Mouse (Mus musculus): ENCODE data around the gene Ctse.
A peak's percentile ranks its signal among the peaks of the same experiment; 100 is the strongest.

Gene Ctse

DNA sequence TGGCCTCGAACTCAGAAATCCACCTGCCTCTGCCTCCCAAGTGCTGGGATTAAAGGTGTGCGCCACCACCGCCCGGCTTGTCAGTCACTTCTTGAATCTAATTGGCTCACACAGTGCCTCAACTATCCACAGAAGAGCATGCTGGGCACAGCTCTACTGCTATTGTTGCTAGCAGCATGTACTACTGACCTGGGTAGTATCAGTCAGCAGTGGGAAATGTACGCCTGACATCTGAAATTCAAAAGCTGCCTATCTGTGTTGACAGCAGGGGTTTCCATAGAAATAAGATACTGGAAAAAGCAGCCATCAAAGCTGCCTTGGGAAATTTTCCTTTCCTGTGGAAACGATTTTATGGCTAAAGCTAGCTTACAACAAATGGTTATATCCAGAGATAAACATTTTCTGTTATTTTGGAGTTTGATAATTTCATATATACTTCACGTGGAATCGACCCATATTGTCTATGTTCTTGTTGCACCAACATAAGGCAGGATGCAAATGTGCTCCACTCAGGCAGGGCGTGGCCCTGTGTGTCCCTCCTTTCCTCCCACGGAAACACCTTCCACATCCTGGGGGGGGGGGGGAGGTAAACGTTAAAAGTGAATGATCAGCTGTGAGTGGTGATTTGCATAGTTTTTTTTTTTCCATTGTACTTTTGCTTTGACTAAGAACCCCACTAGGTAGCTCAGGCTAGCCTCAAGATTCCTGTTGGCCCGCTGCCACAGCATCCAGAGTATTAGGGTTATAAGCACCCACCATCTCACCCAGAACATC is 14.8 kb downstream of the Ctse start:
- no peak for ATAC-seq (ENCODE audit: low TSS enrichment)

DNA sequence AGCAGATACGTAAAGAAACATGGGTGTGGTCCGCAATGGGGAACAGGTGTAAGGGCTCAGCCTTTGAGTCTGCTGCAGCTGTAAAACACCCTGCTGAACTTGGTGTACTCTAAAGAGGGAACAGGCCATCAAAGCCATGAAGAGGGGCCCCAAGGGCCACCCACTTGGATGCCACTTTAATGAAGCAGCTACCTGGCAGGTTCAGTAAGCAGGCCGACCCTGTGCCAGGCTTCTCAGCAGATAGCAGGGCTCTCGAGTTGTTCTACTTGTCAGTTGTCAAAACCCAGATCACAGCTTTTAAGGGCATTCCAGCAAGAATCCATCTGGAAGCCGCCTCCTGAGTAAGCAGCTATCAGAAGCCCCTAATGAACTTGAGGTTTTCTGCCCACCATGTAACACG is 17.5 kb downstream of the Ctse start:
- ATAC-seq (ENCODE audit: low TSS enrichment) = no peak

DNA sequence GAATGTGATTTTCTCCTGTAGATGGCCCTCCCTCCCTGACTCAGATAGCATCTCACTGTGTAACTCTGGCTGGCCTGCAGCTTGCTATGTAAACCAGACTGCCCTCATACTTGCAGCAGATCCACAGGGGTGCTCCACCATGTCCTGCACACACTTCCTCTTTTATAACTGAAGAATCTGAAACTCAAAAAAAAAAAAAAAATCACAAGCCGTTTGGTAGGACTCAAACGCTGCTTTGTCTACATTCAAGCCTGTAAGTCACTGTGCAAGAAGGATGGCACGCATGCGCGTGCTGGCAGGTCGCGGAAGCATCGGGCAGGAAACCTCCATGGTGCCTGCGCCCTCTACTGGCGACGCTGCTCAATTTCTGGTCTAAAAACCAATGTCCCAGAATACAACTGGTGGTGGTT is 19.8 kb downstream of the Ctse start:
- ATAC-seq (ENCODE audit: low TSS enrichment) = peak; percentile 98

DNA sequence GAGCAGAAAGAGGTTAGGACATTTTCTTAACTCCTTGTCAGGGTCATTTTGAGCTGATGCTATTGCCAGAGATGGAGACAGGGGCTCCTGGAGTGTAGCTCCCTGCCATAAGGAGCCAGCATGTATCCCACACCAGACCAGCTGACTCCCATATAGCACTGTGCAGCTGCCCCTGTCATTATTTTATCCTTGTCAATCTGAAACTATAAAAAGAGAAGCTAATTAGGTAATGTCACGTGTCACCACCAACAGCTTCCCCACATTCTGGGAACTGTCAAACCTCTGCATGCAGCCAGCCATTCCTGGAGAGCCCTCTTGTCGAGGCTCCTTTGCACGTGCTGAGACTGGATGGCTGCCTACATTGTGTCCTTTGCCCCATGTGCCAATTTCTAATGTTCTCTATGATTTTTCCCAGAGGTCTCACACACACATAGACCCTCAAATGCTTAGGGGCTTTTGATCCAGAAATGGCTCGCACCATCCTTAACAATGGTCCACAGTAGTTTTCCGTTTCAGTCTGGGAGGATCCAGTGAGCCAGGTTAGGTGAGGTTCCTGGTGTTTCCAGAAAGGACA is 21.5 kb downstream of the Ctse start:
- no peak for ATAC-seq (ENCODE audit: low TSS enrichment)

- no peak for ATAC-seq (ENCODE audit: low TSS enrichment)
These were observed 22.2 kb downstream of the Ctse start for GRCm38 (mm10) chr1:131660266-131660665.

GRCm38 (mm10) chr1:131660716-131661472 is 22.8 kb downstream of the Ctse start:
- no peak for ATAC-seq (ENCODE audit: low TSS enrichment)

DNA sequence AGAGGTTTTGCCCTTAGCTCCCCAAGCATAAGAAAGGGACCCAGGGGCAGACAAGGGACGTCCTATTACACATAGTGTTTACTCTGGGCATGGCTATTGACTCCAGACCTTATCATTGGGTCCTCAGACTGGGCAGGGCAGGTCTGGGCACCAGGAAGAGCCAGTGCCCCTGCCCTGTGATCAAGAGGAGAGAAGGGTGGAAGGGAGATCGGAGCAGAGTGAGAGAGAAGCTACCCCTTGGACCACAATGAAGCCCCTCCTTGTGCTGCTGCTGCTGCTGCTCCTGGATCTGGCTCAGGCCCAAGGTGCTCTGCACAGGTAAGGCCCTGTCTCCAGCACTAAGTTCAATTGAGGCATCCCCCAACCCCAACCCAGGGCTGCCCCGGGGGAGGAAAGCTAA is 23.6 kb downstream of the Ctse start:
- ATAC-seq (ENCODE audit: low TSS enrichment) = no peak

- ATAC-seq (ENCODE audit: low TSS enrichment) = no peak
These were observed 25.3 kb downstream of the Ctse start for GRCm38 (mm10) chr1:131663286-131663995.

DNA sequence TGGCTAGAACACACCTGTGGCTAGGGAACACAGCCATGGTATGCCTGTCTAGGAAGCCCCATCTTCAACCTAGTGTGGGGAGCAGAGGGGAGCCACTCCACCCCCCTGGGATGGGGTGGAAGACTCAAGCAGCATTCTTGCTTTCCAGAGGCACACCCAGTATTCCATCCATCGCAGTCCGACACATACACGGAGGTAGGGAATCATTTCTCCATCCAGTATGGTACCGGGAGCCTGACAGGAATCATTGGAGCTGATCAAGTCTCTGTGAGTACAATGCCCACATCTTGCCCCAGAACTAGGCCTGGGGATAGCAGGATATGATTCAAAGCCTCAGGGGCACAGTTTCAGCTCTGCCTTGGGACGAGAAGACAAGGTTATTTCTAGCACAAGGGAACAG is 26.0 kb downstream of the Ctse start:
- ATAC-seq (ENCODE audit: low TSS enrichment) = no peak

DNA sequence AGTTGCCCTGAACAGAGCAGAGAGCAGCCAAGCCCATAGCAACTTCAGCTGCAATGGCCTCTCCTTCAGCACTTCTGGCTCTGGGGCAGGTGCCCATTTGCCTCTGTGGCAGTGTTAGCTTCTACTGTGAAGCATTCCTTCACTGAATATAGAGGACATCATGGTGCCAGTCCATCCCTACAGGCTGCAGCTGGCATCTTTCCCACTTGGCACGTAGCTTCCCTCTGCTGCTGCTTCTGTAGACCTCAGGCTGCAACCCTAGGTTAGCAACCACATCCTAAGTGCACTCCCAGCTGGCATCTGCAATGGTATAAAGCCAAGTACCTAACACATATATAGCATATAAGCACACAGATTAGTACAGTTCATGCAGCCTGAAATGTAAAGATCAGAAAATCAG is 27.8 kb downstream of the Ctse start:
- no peak for ATAC-seq (ENCODE audit: low TSS enrichment)

DNA sequence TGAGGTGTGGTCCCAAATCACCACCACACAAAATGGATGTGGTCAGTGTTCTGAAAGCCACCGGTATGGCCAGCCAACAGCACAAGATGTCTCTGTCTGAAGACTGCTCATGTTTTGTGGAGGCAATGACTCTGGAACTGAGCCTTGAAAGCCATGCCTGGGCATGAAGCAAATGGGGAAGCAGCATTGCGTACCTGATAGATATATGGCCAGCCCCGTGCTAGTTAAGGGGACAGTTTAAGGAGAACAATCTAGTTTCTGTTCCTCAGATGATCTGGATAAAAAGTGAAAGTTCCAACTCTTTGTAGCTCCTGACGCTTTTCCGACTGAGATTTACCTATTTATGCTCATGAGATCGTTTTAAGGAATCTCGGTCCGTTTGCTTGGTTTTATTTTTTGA is 33.0 kb downstream of the Ctse start:
- ATAC-seq (ENCODE audit: low TSS enrichment) = no peak

DNA sequence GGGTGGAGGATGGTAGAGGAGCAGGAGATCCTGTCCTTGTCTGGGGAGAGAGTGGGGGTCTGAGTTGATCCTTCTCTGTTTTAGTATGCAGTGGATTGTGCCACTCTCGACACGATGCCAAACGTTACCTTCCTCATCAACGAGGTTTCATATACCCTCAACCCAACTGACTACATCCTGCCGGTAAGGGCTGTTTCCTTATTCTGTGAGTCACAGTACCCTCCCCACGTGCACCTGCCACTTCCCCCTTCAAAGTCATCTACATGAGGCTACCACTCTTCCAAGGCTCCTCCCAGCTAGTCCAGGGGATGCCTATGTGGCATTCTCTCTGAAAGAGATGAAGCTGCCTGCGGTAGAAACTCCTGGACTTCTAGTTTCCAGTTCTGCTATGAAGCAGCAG is 34.3 kb downstream of the Ctse start:
- ATAC-seq (ENCODE audit: low TSS enrichment) = no peak

- ATAC-seq (ENCODE audit: low TSS enrichment) = no peak
These were observed 41.5 kb downstream of the Ctse start for GRCm38 (mm10) chr1:131679644-131680043.

DNA sequence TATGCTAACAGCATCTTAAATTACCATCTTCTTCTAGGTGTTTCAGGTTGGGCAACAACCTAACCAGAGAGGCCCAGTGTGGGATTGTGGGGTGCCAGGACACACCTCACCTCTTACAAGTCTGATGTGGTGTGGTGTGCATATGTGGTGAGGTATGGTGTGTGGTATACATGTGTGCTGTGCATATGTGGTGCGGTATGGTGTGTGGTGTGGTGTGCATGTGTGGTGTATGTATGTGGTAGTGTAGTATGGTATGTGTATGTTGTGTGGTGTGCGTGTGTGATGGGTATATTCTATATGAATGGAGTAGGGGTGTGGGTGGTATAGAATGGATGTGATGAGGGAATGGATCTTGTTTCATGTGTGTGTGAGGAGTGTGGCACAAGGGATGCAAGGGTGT is 49.6 kb downstream of the Ctse start:
- no peak for ATAC-seq (ENCODE audit: low TSS enrichment)

DNA sequence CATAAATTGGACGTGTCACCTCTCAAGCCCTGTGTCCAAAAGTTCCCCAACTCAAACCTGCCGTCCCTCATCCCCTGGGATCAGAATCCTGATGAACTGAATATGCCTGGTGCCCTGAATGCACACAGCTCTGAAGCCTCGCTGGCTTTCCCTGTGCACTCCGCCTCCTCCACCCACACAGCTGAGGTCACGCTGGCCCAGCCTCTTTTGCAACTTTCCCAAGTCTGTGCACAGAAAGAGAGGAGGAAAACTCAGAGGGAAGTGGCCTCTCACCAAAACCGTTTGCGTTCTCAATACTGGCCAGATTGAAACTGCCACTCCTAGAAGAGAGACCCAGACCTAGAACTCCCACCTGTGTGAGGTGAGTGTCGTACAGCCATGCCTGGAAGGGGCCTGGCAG is 50.4 kb downstream of the Ctse start, which contains the start of gene Rab7b:
TSS of gene Rab7b (plus strand) at position 221 of the 400 bp plus-strand sequence.
- no peak for ATAC-seq (ENCODE audit: low TSS enrichment)

DNA sequence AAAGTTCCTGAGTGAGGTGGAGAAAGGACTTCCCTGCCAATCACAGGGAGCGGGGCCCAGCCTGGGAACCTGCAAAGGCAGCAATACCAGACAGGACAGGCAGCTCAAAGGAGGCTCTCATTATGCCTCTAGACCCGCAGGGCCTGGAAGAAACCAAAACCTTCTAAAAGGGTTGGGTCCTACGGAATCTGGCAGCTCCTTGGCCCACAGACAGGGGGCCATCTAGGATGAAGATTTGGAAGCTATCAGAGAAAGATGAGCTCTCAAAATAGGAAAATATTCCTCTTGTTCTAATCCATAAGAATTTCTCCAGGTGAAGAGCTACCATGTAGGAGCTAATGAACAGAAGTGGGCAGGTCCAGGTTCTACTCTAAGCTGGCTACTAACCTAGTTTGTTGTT is 50.9 kb downstream of the Ctse start:
- no peak for ATAC-seq (ENCODE audit: low TSS enrichment)

- peak; percentile 86 for ATAC-seq (ENCODE audit: low TSS enrichment)
These were observed 51.8 kb downstream of the Ctse start for GRCm38 (mm10) chr1:131689899-131690298.

DNA sequence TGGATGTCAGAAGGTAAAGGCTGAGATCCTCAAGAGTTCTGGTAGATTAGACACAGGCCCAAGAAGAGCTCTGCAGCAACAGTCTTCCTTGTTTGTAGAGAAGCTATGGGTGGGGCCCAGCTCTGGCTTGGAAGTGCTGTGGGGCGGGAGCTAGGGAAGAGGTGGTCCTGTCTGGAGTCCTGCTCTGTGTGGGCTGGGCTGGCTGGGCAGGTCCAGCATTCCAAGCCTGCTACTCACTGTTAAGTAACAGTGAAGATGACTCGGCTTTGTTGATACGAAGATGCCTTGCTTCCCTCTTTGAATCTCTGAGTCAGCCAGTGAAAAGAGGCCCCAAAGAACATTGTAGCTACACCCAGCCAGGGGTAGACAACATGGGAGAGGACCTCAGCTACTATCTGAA is 52.3 kb downstream of the Ctse start:
- peak; percentile 81 for ATAC-seq (ENCODE audit: low TSS enrichment)

DNA sequence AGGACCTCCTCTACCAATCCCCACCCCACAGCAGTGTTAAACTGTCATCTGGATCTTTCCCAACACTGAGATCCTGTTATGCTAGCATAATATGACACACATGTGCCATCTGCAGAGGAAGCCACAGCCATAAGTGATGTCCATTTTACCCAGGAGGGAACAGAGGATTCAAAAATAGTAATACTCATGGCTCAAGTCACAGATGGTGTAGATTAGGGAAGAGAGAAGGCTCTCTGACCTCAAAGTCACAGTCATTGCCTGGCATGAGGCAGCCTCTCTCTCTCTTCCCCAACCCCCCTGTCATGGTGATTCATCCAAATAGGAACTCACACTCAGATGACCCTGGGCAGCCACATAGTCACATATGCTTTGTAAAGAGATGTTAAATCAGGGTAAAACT is 53.2 kb downstream of the Ctse start:
- no peak for ATAC-seq (ENCODE audit: low TSS enrichment)

- ATAC-seq (ENCODE audit: low TSS enrichment) = no peak
These were observed 57.2 kb downstream of the Ctse start for GRCm38 (mm10) chr1:131695308-131695707.

GRCm38 (mm10) chr1:131696325-131696724 is 58.2 kb downstream of the Ctse start:
- ATAC-seq (ENCODE audit: low TSS enrichment) = peak; percentile 57

DNA sequence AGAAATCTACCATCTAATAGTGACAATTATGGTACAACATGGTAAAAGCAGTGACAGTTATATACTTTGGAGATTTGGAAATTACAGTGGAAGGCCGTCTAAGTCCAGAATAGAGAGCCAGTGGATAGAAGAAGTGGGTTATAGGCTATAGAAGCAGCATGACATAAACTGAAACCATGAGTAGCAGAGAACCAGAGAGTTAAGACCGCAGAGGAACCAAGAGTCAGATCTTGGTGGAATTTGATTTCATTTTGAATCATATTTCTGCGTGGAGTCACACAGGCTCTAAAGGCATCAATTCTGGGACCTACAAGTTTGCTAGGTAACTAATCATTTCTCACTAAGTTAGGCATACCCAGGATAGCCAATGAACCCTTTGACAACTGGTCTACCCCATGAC is 60.7 kb downstream of the Ctse start:
- no peak for ATAC-seq (ENCODE audit: low TSS enrichment)
